Mouse (Mus musculus): ENCODE data around the gene Akap8. TPM values are rescaled to one million over a fixed set of nuclear protein-coding genes. Genes with fewer than 3 reads are reported as not detected.
A peak's percentile ranks its signal among the peaks of the same experiment; 100 is the strongest.

Gene Akap8
- 10 to 100 TPM; 26.5 to 38.3 TPM for total RNA-seq (2021)
- long read RNA-seq, experiment 1, partial matches to known transcripts: 2 of 4 reads
- long read RNA-seq, experiment 1, other reads (novel, unspliced or antisense): 2 of 4 reads
- long read RNA-seq, experiment 2, partial matches to known transcripts: 0 of 8 reads
- long read RNA-seq, experiment 2, other reads (novel, unspliced or antisense): 5 of 8 reads

DNA sequence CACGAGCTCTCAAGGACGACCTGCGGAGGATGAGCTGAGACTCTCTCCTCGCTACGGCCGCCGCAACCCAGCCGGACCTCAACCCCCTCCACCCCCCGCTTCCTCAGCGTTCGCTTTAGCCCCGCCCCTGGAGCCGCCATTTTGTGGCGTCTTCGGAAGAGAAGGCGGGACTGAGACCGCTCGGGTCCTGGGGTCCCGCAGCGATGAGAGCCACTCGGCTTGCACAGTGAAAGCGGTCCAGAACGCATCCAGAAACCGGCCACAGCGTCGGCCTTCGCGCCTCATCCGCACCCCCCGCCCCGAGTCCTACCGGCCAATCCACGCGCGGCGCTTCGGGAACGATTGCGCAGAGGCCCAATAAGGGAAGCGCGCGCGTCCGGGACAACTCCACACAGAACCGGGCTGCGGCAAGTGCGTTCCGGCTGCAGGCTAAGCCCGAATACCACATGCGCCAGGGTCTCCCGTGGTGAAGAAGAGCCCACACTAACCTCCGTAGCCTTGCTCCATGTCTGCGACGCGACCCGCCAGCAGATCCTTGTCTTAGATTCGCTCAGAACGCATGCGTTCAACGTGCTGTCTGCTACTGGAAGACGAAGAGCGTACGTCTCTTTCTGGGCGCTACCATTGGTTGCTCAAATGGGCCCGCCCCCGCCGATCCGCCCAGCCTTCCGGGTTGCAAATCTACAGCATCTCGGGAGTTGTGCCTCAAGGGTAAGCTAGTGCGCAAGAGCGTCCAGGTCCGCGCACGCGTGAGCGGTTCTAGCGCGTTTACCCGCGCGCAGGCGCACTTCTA, at the start of gene Akap8:
TSS of gene Akap8 (minus strand) at position 642 of the 793 bp plus-strand sequence.
- intact Hi-C loops (cut with DNase I): no loop called here
- DNase-seq: peak; percentile 93 to 98

DNA sequence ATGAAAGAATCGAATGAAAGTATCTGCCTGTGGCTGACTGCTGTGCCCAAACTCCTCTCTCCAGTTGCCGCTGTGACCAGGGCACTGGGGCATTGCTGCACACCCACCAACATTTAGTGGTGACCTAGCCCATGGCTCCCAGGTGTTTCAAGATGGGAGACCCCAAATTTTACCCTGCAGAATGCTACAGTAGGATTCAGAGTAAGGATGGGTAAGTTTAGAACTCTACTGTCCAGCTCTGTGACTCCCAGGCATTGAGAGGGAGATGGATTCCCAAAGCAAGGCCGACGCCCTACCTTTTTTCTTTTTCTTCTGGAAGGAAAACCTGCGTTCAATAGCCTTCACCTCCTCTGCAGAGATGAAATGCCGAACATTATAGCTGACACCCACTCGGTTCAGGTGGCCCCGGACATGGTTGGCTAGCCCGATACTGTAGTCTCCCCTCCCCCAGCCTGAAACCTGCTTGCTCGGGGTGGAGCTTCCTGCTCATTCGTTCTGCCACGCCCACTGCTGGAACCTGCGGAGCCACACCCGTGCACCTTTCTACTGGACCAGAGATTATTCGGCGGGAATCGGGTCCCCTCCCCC, 48.0 kb upstream of the Akap8 start:
- DNase-seq: no peak
- intact Hi-C loops (cut with DNase I): no loop called here

DNA sequence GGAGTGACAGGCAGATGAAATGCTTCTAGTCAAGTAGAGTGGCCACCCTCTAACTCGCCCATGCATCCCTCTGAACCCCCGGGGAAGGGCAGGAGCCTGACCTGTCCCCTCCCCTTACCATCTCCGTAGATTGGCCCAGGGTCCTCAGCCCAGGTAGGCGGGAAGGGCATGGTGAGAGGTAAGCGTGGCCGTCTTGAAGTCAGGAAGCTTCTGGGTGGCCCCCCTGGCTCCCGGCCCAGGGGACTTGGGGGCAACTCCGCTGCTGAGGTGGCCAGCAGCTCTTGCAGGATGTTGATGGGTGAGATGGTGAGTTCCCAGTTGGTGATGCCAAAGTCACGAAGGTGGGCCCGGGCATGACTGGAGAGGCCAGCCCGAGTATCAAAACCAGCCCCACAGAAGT, 46.7 kb upstream of the Akap8 start:
- intact Hi-C loops (cut with DNase I): no loop called here
- no peak for DNase-seq

DNA sequence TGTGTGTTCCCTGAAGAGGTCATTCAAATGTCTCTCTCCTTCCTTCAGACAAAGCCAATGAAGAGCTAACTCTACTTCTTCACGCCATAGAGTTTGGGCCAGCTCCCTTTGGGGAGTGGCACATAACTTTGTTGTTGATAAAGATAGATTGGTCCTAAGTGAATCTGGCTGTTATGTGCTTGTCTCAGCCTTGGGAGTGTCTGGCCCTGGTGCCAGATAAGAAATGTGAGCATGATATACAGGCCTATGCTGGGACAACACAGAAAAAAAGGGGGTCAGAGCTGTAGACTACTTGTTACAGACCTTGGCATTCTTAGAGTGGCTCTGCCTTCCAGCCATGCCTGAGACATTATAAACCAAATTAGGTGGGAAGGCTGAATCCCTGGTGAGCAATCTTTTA, 44.3 kb upstream of the Akap8 start:
- intact Hi-C loops (cut with DNase I): loop anchor here (2.0 kb wide), 1 partner anchor 24 kb away; the partner anchor contains the start of gene Wiz
- no peak for DNase-seq

DNA sequence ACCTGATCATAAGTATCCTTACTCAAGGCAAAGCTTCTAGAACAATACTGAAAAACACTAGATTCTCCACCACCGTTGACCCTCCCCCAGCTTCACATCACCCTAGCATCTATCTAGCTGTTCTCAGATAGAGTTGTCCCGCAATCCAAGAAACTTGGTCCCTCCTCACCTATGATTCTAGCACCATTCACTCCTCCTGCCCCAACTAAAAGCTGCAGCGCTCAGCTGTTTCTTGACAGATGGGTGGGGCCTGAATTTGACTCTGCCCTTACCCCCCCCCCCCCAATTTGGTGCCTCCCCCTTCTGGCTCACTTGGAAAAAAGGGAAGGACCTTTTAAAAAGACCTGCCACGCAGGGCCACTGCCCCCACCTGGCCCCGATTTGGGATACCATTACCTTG, 43.8 kb upstream of the Akap8 start:
- intact Hi-C loops (cut with DNase I): loop anchor here (2.0 kb wide), 1 partner anchor 24 kb away; the partner anchor contains the start of gene Wiz

DNA sequence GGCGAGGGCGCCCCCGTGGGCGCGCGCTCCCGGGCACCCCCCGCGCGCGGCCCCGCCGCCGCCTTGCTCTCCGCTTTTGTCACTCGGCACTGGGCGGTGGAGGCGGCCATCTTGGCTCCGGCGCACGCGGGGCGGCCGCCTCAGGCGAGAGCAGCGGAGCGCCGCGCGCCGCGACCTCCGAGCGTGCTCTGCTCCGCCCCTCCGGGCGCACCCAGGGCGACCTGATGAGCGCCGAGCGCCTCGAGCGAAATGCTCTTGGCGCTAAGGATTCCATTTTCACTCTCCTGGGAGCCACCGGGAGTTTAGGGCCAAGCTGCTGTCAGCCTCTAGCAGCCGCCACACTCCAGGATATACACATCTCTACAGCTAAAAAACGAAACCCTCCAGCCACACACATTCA, 43.3 kb upstream of the Akap8 start:
- intact Hi-C loops (cut with DNase I): loop anchor here (2.0 kb wide), 1 partner anchor 24 kb away; the partner anchor contains the start of gene Wiz
- peak; percentile 85 for DNase-seq

More for the DNA sequence above, 43.8 kb upstream of the Akap8 start:
- DNase-seq: no peak

DNA sequence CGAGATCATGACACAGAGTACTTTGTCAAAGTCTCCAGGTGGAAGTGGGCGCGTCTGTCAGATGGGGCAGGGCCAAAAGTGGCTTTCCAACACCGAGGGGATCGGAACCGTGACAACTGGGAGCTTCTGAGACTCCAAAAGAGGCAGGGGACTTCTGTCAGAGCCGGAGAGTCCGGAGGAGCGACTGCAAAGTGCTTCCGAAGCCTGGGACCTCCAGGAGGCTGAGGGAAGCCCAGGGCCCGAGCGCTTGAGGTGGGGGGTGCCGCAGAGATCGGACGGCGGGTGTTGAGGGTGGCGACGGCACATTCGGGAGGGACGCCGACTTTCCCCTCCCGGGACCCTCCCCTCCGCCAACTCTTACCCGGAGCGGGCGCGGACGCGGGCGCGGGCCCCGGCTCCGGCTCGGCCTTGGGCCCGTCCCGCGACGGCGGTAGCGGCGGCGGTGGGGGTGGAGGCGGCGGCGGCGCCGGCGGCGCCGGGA, 42.8 kb upstream of the Akap8 start:
- intact Hi-C loops (cut with DNase I): loop anchor here (2.0 kb wide), 1 partner anchor 25 kb away; the partner anchor contains the start of gene Wiz
- no peak for DNase-seq

DNA sequence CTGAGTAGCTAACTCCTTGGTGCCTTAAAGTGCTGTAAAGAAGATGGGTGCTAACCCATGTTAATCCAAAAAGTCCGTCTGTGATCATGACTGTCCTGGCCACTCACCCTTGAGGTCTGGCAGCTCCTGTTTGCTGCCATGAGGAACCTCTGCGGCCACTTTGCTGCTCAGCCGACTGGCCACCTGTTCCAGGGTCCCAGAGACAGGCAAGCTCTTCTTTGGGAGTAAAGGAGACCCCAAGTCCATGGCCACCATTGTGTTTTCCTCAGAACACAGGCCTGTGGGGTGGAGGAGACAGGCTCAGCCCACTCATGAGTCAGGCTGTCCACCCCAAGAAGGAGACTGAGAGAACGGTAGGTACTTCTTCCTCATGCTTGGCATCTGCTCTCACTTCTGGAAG, 41.6 kb upstream of the Akap8 start:
- intact Hi-C loops (cut with DNase I): no loop called here
- DNase-seq: no peak

DNA sequence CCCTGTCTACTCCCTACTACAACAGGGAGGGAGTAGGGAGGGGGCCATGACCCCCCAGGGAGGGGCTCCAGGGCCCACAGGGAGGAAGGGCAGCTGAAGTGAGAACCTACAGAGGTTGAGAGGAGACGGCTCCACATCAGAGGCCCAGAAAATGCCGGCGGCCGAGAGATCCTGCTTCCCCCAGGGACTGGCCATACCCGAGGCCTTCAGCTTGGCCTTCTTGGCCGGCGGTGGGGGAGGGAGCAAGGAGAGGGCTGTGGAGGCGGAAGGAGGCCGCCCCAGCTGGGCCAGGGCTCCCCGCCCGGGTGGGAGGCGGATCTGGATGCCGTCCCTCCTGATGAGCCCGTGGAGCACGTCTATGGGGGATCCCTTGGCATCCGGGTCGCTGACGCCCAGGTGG, 38.9 kb upstream of the Akap8 start:
- intact Hi-C loops (cut with DNase I): no loop called here
- DNase-seq: no peak

DNA sequence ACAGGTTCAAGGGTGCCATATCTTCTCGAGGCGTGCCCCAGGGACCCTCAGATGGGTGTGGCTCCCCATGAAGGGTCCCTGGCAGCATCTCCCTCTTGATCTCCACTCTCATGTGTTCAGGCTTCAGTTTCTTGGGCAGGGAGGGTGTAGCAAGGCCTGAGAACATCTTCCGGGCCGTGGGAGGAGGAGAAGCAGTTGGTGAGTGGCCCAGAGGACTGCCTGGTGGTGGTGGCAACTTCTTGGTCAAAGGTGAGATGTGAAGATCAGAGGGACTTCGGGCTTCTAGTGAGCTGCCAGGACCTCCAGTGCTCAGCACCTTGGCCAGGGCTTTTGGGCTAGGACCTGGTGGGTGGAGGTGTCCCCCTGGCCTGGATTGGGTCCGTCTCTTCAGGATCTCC, 37.9 kb upstream of the Akap8 start:
- intact Hi-C loops (cut with DNase I): no loop called here
- DNase-seq: no peak

DNA sequence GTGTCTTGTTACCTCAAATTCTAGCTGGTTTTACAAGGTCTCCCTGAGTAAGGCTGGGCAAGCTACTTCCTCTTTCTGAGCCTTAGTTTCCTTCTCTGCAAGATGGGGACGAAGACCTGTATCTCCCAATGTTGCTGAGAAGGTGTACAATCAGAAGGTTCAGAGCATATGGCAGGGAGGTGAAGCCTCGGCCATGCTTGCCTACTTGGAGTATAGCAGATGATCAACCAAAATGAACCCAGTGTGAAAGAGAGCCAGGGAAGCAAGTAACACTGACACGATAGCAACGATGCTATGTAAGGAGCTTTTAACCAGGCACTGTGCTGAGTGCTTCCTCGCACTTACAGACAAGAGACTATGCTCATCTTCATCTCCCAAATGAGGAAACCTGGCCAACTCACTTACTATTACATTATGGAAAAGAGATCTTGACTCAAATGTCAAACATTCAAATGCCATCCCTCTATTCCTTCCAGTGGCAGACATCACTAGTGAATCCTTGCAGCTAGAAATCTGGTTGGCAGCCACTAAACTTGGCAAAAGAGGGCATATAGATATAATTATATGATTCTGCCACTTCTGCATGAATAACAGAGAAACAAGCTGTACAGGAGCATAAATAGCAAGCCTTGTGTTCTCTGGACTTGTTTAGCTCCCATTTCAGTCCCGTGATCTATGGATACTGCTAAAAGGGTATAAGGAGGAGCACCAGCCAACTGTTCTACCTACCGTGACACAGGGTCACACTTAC, 37.3 kb upstream of the Akap8 start:
- DNase-seq: no peak
- intact Hi-C loops (cut with DNase I): no loop called here

DNA sequence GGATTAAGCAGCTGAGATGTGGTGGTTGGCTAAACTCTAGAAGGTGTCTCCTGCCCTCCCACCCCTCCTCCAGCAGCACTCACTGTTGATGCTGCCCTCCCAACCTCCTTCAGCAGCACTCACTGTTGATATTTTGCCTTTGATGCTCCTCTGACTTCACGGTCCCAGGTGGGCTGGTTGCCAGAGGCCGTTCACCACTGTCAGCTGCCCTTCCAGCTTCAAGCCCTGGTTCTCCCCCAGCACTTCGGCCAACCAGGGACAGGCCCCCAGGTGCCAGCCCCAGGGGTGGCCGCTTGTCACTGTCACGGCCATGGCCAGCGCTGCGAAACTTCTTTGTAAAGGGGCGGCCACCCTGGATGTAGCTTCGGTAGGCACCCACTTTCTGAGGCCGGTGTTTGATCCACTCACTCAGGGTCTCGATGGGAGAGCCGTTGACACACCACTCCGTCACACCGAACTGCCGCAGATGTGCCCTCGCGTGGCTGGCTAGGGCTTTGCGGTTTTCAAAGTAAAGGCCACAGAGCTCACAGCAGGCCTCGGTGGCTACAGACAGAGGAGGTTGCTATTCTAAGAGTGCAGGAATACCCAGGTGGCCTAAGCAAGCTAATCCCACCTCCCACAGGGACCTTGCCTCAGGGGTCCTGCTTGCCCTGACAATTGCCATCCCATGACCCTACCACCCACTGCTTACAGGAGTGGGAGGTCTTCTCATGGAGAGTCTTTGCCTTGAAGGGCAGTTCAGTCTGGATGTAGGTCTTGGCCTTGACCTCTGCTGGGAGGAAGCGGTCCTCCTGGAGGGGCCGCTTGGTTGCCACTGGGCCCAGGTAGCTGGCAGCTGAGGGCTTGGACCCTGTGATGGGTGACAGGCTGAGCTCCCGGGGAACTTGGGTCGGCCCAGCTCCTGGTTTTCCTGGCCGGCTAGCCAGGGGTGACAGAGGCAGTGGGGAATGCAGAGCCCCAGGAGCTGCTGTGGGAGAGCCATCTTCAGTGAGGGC, 36.0 kb upstream of the Akap8 start:
- no peak for DNase-seq
- intact Hi-C loops (cut with DNase I): no loop called here

DNA sequence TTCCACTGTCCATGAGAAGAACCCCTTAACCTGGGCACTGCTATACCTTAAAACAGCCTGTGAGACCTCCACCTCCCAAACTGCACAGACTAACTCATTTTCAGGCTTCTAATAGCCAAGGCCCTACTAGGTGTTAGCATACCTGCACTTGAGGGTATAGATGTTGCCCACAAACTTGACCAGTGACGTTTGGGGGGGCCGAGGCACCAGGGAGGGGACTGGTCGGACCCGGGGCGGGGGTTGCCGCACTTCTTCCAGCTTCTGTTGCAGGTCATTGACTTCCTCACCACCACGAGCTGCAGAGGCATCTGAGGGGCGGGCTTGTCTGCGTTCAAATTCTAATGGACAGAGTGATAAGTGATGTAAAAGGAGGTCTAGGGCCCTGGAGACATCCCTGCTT, 35.2 kb upstream of the Akap8 start:
- DNase-seq: no peak
- intact Hi-C loops (cut with DNase I): no loop called here

DNA sequence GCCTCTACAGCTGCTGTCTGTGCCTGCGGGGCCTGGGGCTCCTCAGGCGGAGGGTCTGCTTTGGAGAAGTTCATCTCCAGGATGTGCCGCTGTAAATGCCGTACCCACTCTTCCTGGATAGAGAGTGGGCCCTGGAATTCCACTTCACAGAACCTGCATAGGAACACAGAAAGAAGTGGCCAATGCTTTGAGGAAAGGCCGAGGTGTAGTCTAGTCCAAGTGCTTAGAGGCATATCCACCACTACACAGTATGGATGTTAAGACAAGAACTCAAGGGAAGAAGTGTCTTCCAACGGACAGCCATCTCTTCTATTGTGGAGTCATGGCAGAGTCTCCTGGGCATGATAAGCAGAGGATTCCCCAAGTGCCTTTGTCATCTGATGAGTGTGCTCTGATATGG, 34.0 kb upstream of the Akap8 start:
- DNase-seq: no peak
- intact Hi-C loops (cut with DNase I): no loop called here

DNA sequence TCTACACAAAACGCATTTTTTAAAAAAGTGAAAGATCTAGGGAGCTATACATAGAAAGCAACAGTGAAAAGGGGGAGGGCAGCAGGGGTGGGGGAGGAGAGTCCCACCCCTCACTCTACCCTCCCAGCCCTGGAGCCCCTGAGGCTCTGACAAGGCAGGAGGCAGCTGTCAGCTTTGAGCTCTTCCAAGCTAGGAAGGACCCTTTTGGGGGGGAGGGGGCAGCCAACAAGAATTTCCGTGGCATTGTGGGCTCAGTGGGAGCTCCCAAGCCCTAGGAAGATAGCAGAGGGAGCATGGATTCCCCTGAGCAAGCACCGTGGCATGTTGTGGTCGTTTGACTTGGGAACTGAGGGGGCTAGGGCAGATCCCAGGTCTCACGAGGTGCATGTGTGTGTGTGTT, 33.2 kb upstream of the Akap8 start:
- no peak for DNase-seq
- intact Hi-C loops (cut with DNase I): no loop called here

DNA sequence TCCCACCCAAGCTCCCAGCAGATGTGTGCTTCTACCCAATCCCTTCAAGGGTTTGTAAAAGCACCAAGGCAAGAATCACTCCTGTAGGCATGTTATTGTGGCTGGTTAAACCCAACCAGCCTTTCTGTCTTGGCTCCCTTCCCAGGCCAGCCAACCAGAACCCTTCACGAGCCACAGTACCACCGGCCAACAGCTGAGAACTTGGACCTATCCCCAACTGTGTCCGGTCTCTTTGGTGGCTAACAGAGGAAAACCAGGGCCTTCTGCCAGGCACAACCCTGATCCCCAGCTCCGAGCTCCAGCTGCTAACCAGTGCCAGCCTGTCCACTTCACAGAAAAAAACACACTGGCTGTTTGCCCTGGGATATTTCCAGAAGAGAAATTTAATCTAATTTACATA, 32.7 kb upstream of the Akap8 start:
- intact Hi-C loops (cut with DNase I): no loop called here
- DNase-seq: peak in 1 of 2 experiments; percentile 64

DNA sequence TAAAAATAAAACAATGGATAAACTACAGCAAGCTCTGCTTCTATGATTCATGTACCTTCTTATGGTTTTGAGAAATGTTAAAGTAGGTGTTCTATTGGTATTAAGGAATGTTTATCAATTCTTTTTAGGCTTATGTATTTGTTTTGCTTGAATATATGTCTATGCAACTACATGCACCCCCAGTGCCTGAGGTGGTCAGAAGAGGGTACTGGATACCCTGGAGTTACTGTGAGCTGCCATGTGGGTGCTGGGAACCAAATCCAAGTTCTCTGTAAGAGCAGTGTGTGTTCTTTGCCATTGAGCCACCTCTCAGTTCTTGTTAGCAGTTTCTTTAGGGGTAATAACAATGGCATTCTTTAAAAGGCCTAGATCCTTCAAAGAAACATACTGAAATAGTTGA, 30.7 kb upstream of the Akap8 start:
- intact Hi-C loops (cut with DNase I): no loop called here
- no peak for DNase-seq

DNA sequence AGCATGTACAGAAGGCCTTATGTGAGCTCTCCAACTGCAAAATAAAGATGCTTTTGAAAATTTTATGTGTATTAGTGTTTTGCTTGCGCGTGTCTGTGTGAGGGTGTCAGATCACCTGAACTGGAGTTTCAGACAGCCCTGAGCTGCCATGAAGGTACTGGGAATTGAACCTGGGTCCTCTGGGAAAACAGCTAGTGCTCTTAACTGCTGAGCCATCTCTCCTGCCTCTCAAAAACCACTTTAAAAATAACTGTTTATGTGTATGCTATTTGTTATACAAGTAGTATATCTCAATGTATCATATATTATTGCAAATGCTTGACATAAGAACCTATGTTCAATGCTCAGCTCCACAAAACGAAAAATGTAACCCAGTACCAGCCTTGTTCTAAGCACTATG, 30.2 kb upstream of the Akap8 start:
- intact Hi-C loops (cut with DNase I): no loop called here
- no peak for DNase-seq

DNA sequence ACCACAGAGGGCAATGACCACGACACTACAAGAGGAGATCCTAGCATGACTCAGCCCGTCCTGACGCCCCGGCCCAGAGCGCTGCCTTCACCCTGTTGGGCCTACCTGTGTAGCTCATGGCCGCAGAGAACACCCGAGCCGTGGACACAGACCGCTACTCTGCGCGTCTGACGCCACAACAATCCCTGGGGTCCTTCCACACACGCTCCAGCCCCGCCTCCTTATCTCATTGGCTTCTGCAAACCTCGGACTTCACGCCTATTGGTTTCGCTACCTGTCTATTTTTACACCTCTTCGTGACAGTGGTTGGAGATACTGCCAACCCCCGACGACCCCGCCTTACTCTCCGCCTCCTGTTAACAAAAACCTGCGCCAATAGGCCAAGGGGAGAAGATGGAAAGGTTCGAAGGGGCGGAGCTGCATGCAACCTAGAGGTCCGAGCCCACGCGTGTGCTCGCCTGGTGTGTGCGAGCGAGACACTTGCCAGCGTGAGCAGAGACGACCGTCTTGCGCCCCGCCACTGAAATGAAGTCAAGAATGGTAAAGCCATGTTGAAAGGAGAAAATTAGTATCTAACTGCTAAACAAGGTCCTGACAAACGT, 29.4 kb upstream of the Akap8 start, which contains the start of gene Akap8l:
TSS of gene Akap8l (minus strand) at position 226 of the 602 bp plus-strand sequence.
- intact Hi-C loops (cut with DNase I): no loop called here
- peak; percentile 93 for DNase-seq

All from gastrocnemius, postnatal 36 days (tissue).